Mouse (Mus musculus): ENCODE results near the gene Capns1. TPM values are rescaled to one million over a fixed set of nuclear protein-coding genes. Genes with fewer than 3 reads are reported as not detected.

Gene Capns1
- polyA plus RNA-seq, 1 experiment: 142 TPM

DNA sequence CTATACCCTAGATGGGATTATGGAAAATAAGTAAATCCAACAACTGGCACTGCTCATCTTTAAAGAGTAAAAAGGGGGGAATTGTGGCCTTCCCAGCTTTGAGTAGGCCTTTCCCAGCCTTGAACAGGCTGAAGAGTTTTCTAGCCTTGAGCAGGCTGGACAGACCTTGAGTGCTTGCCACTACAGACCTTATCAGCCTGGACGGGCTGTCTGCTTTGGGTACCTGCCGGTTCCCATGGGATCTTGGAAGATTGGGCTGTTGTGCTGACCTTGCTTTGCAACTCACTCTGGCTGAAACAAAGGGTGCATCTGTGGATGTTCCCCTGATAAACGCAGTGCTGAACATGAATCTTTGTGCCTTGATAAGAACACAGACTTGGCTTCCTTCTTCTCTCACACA, 15.3 kb upstream of the Capns1 start:
- TF ChIP-seq GATA1 (IDR thresholded peaks at IDR 0.05; ENCODE audit: low read length): no peak

DNA sequence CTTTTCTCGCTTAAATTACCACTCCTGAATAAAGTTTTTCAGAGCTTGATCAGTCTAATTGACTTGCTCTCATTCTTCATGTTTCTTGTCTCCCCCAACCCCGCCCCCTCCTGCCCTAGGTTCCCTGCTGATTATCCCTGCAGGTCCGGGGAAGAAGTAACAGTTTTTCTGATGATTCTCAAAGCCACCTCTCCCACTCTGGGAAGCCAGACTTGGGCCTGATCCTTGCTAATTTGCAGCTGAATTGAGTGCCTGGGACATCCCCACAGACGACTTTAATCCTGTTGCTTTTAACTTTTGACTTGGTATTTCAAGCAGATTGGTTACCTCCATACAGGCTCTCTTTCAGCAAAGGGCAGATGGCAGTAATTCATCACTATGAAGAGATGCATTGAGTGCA, 12.4 kb upstream of the Capns1 start:
- TF ChIP-seq GATA1 (IDR thresholded peaks at IDR 0.05; ENCODE audit: low read length): no peak

DNA sequence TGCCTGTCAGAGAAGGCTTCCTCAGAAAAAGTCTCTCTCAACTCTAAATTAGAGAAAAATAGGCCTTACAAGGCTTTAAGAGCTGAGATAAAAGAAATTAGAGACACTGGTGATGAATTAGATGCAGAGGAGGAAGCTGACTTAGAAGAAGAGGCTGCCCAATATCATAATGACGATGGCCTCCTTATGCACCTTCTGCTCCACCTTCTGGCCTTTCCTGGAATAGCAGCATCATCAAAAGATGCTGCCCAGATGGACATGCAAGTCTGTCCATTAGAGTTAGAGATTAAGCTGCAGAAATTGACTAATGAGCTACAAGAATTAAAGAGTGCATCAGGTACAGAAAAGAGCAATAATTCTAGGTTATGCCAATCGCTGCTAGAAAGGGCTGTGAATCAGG, 6.8 kb upstream of the Capns1 start:
- no peak for TF ChIP-seq GATA1 (IDR thresholded peaks at IDR 0.05; ENCODE audit: low read length)

DNA sequence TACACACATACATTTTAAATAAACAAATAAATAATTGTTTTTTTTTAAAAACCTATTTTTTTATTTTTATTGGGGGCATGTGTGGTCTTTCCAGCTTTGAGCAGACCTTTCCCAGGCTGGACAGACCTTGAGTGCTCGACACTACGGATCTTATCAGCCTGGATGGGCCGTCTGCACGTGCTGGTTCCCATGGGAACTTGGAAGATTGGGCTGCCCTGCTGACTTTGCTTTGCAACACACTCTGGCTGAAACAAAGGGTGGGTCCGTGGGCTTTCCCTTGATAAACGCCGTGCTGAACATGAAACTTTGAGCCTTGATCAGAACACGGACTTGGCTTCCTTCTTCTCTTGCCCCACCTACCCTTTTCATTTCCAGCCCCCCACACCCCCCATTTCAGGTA, 5.8 kb upstream of the Capns1 start:
- no peak for TF ChIP-seq GATA1 (IDR thresholded peaks at IDR 0.05; ENCODE audit: low read length)

DNA sequence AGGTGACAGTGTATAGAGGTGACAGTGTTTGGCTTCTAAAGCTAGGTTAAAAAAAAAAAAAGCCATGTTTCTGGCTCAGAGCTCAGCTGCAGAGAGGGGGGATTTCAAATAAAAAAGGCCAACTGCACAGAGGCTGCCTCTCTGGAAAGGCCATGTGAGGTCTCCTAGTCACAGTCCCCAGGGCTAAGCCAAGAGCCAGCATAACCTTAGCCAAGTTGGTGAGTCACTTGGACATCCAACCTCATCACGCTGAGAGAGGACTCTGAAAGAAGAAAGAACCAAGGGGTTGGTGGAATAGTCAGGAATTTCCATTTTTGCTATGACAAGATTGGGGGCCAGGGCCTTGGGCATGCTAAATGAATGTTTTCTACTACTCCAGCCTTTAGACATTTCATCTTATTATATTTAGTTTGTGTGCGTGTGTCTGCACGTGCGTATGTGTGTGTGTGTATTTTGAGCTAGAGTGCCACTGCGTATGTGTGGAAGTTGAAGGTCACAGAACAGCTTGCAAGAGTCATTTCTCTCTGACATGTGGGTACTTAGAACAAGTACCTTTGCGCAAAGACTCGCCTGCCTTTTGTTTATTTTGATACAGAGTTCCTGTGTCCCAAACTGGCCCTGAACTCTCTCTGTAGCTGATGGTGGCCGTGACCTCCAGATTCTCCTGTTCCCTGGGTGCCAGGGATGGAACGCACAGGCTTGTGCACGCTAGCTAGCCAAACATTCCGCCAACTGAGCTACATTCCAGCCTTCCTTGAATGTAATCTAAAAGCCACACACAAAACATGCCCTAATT, 4.5 kb upstream of the Capns1 start:
- no peak for TF ChIP-seq GATA1 (IDR thresholded peaks at IDR 0.05; ENCODE audit: low read length)

DNA sequence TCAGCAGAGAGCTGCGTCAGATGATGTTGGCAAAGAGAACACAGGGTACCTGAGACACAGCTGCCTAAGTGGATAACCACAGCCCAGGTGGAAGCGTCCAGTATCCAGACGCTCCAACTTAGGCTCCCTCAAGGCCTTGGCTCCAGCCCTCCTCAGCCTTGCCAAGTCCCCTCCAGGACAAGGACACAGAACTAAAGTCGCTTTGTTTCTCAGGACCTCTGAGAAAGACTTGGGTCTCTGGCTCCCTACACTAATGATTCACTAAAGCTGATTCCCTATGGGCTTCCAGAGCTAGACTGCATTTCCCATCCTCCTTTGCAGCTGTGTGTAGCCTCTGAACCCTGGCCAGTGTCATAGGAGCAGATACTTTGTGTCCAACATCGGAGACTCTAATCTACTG, 1.6 kb upstream of the Capns1 start:
- TF ChIP-seq GATA1 (IDR thresholded peaks at IDR 0.05; ENCODE audit: low read length): no peak

DNA sequence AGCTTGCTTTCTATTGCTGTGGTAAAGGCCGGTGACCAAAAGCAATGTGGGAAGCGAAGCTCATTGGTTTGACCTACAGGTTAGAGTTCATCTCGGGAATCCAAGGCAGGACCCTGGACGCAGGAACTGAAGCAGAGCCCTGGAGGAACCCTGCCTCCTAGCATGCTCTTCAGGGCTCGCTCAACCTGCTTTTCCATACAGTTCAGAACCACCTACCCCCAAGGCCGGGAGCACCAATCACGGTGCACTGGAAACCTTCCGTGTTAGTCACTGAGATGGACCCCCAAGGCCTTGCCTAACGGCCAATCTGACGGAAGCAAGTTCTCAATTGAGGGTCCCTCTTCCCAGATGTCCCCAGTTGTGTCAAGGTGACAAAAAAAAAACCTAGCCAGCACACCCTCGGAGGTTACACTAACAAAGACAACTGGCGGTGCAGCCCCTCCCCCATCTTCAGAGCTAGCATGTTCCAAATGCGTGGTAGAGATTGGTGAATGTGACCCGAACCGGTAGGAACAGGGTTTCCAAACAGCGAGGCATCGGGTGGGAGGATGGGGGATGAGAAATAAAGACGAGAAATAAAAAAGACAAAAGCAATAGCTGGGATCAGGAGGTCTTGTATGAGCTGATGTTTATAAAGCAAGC, 1.0 kb upstream of the Capns1 start:
- TF ChIP-seq GATA1 (IDR thresholded peaks at IDR 0.05; ENCODE audit: low read length): no peak

DNA sequence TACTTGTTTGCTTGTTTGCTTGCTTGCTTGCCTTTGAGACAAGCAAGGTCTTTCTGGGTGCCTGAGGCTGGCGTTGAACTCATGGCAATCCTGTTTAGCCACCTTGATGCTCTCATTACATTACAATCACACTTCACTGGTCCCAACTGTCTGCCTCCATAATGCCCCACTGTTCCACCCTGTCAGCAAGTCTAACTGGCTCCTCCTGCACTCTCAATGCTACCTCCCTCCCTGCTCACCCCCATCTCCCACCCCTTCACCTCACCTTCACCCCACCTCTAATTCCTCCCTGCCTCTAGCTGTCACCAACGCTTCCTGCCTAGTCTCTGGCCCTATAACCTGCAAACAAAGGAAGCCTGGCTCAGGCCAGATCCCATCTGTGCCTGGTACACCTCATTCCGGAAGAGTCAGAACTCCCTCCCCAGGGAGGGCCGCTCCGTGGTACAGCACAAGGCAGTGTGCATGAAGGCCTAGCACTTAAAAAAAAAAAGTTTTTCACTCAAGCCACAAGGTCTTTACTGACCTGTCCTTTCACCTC, 950 bp downstream of the Capns1 start:
- TF ChIP-seq GATA1 (IDR thresholded peaks at IDR 0.05; ENCODE audit: low read length): no peak

DNA sequence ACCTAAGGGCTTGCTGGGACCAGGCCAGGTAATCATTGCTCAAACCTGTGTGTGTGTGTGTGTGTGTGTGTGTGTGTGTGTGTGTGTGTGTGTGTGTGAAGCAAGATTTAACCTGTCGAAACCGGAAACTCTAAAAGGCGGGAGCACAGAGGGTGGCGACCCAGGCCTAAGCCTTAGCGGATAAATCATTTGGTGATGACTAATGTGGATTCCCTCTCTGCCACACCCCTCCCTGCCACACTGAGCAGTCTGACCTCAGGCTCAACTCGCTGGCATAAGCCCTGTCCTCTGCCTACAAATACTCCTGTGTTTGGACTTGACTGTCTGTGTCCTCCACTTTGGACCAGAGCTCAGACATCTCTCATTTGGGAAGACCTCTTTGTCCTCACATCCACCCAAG, 2.4 kb downstream of the Capns1 start:
- no peak for TF ChIP-seq GATA1 (IDR thresholded peaks at IDR 0.05; ENCODE audit: low read length)

DNA sequence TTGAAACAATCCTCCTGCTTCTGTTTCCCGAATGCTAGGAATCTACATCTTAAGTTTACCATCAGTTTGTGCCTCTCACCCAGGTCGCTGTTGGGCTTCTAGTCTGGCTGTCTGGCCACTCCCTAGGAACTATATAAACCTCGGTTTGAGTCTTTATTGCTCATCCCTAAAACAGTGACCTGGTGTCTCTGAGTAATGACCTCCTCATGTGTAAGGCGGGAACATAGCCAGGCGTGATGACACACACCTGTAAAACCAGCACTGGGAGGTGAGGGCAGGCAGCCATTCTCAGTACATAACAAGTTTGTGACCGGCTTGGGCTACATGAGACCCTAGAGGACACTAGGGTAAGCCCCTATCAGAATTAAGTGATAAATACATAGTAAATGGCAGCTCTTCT, 3.1 kb downstream of the Capns1 start:
- no peak for TF ChIP-seq GATA1 (IDR thresholded peaks at IDR 0.05; ENCODE audit: low read length)

DNA sequence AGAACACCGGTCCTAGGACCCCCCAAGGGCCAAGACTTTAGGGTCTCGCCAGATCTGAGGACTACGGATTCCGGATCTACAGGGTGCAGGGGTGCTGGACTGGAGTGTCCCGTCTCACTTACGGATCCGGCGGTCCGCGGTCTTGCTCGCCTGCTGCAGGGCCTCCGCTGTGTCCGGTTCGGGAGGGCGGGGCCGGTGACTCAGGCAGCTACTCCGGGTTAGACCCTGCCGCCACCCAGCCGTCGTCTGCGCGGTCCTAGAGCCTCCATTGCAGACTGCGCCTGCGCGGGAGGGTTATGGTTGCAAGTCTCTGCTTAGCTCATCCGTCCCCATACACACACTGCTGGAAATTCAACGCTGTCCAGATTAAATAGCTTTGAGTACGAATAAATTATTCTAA, 3.7 kb downstream of the Capns1 start:
- TF ChIP-seq GATA1 (IDR thresholded peaks at IDR 0.05; ENCODE audit: low read length): no peak

DNA sequence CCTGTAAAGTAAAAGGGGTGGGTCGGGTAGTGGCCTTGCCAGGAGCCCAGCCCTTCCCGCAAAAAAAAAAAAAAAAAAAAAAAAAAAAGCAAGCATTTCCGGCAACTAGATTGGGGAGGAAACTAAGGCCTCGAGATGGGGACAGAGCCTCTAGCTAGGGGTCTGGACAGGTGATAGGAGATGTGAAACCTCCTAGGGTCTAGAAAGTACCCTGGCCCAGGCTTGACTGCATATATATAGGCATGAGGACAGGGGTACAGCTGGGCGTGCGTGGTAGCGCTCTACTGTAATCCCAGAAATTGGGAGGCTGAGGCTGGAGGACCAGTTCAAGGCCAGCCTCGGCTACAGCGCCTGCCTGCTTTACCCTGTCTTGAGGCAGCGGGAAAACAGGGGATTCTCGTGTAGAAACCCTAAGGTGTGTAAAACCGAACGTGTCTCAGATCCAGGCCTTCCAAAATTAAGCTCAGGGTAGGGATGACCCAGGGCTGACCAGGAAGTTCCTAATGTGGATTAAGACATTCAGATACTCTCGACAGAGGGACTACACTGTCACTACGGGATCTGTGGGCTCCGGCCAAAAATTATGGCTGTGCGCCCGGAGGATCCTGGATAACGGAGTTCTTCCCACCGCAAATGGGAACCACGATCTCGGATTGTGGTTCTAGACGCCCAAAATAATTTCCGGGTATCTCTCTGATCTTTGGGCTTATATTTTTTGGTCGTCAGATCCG, 4.3 kb downstream of the Capns1 start:
- no peak for TF ChIP-seq GATA1 (IDR thresholded peaks at IDR 0.05; ENCODE audit: low read length)

DNA sequence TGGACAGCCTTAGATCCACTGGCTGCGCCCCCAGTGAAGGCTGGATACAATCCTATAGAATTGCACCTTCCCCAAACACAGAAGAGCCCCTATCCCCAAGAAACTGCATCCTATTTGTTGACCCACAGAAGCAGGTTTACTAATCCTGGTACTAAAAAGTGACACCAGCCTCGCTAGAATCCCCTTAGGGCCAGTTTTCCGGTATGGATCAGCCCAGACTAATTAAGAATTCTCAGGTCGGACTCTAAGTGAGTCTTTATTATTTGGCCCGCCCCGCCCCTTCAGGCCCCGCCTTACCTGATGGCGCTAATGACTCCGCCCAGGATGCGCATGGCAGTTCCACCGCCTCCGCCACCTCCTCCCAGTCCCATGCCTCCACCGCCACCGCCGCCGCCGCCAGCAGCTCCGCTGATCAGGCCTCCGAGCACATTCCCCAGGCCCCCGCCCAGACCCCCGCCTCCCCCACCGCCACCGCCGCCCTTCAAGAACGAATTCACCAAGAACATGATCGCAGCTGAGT, 5.0 kb downstream of the Capns1 start:
- TF ChIP-seq GATA1 (IDR thresholded peaks at IDR 0.05; ENCODE audit: low read length): no peak

DNA sequence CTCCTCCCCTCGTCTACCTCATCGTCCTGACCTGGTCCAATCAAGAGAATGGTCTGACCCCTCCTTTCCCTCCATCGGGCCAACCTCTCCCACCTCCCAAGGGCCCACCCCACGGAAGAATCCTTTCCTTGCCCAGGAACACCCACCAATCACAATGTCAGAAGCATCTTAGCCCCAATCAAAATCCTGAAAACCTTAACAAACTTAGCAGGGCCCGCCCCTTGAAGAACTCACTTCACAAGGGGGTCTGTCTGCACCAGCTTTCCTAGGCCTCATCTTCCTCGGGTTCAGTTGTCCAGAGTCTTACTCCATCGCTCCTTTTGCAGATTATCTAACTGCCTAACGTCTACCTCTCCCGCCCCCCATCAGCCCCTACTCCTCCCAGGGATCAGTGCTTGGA, 5.6 kb downstream of the Capns1 start:
- TF ChIP-seq GATA1 (IDR thresholded peaks at IDR 0.05; ENCODE audit: low read length): no peak

DNA sequence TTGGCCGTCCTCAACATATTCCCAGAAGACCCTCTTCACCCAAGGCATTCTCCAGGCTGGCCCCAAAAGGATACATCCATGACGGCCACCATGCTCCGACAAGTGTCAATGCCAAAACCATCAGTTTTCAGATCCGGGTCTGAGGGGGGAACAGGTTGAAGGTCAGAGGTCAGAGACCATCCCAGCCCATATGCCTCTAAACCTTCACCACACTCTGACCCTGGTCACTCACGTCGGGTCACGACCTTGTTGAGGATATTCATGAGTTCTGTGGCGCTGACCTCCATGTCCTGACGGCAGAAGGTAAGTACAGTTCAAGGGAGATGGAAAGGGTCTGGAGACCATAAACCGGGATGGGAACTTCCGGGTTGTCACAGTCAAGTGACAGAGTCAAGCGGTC, 6.5 kb downstream of the Capns1 start:
- TF ChIP-seq GATA1 (IDR thresholded peaks at IDR 0.05; ENCODE audit: low read length): no peak

DNA sequence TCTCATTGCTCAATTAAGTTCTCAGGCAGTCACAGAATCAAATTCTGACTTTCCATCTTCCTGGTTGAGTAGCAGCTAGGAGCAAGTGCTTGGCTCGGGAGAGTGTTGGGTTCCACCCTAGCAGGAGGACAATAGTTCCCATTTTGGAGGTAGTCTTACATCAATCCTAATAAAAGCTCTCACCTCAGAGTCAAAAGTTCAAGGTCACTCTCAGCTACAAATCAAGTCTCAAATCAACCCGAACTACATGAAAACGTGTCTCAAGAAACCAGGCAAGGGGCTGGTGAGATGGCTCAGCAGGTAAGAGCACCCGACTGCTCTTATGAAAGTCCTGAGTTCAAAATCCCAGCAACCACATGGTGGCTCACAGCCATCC, 9.5 kb downstream of the Capns1 start:
- TF ChIP-seq GATA1 (IDR thresholded peaks at IDR 0.05; ENCODE audit: low read length): no peak
